Mouse (Mus musculus): ENCODE data around the gene Dlg4. TPM values are rescaled to one million over a fixed set of nuclear protein-coding genes. Genes with fewer than 3 reads are reported as not detected.

The Dlg4 gene
- total and polyA plus RNA-seq, 3 experiments = 6.8 to 15.3 (median 7.3) TPM

GRCm38 (mm10) chr11:70042309-70043085, 25.8 kb downstream of the Dlg4 start:
- peaks cover 0 to 52% of the 10 kb centered on the region in 2 experiments for H3K36me3 ChIP-seq (replicated peaks in 1 of 2; ENCODE audit: control insufficient read depth in 1 of 2, insufficient read depth in 1 of 2, low read length in 1 of 2)
- dilution Hi-C loops (cut with MboI; ENCODE audit: extremely low pct_ligation_motif_present, extremely low pct_unique_long_range_greater_than_20kb, low sequenced_read_pairs) = no loop called here

DNA sequence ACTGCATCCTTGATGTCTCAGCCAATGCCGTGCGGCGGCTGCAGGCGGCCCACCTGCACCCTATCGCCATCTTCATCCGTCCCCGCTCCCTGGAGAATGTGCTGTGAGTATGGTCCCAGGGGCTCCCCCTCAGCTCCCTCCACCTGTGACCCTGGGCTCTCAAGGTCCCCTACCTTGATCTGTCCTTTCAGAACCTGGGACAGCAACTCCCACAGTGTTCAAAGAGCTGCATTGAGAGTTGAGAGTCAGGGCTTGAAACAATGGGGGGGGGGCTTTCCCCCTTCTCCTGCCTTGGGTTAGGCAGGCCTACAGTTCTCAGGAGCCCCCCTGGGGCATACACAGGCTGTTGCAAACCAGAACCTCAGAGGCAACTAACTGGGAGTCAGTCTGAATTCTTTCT, 26.9 kb downstream of the Dlg4 start:
- TF ChIP-seq POLR2AphosphoS2 (IDR thresholded peaks at IDR 0.05; ENCODE audit: low read depth, low read length) = no peak
- TF ChIP-seq ZMIZ1 (IDR thresholded peaks at IDR 0.05; ENCODE audit: low read depth, low read length) = no peak
- no peak for TF ChIP-seq ZKSCAN1 (IDR thresholded peaks at IDR 0.05; ENCODE audit: borderline replicate concordance, low read depth, low read length)
- TF ChIP-seq IRF4 (IDR thresholded peaks at IDR 0.05; ENCODE audit: low read depth, low read length) = no peak
- no peak for TF ChIP-seq MXI1 (IDR thresholded peaks at IDR 0.05; ENCODE audit: low read depth, low read length)
- no peak for TF ChIP-seq E2F4 (IDR thresholded peaks at IDR 0.05; ENCODE audit: insufficient replicate concordance, low read depth, low read length)
- no peak for TF ChIP-seq TCF12 (IDR thresholded peaks at IDR 0.05; ENCODE audit: low read depth, low read length)
- no peak for TF ChIP-seq JUN (IDR thresholded peaks at IDR 0.05; ENCODE audit: insufficient read depth, low read depth, low read length)
- no peak for TF ChIP-seq USF1 (IDR thresholded peaks at IDR 0.05; ENCODE audit: low read depth, low read length)
- TF ChIP-seq CTCF (conservative IDR thresholded peaks at IDR 0.05 in 1 of 2, IDR thresholded peaks at IDR 0.05 in 1 of 2; ENCODE audit: low read depth in 2 of 2, low read length in 2 of 2) = no peak
- TF ChIP-seq MEF2A (IDR thresholded peaks at IDR 0.05; ENCODE audit: borderline replicate concordance, low read depth, low read length) = no peak
- no peak for TF ChIP-seq RAD21 (IDR thresholded peaks at IDR 0.05; ENCODE audit: low read depth, low read length)
- TF ChIP-seq ELF1 (IDR thresholded peaks at IDR 0.05; ENCODE audit: low read depth, low read length) = no peak
- Histone ChIP-seq H3K4me3 (replicated peaks in 1 of 3; ENCODE audit: low read depth in 2 of 3, low read length in 2 of 3, poor library complexity in 1 of 3) (no peak overlapping the region), H3K4me2 (ENCODE audit: insufficient read depth, low read depth, poor library complexity, severe bottlenecking) (no peak overlapping the region), H3K36me3 (replicated peaks in 1 of 2; ENCODE audit: control insufficient read depth in 1 of 2, insufficient read depth in 1 of 2, low read length in 1 of 2) (peaks cover 0 to 52% of the 10 kb centered on the region in 2 experiments), H3K27me3 (replicated peaks) (no peaks in the 10 kb centered on the region), H3K4me1 (ENCODE audit: control insufficient read depth in 1 of 2, insufficient read depth in 2 of 2) (0 out of 4 replicates have a peak, but pooled peaks cover 0 to under 1% of the 10 kb centered on the region in 2 experiments), H3K9ac (ENCODE audit: insufficient read depth, low read depth) (no peak overlapping the region), H3K9me3 (replicated peaks; ENCODE audit: low read length) (no peaks in the 10 kb centered on the region), H3K27ac (ENCODE audit: insufficient read depth, low read depth) (no peak overlapping the region), H3K79me2 (replicated peaks; ENCODE audit: control insufficient read depth, extremely low read depth, insufficient read depth, poor library complexity, severe bottlenecking) (no peaks in the 10 kb centered on the region)
- DNase-seq (ENCODE audit: extremely low read depth) = no peak
- in situ Hi-C loops (cut with MboI; ENCODE audit: low pct_ligation_motif_present, low pct_unique_long_range_greater_than_20kb, low sequenced_read_pairs) (no loop called here), dilution Hi-C loops (cut with MboI; ENCODE audit: extremely low pct_ligation_motif_present, extremely low pct_unique_long_range_greater_than_20kb, low sequenced_read_pairs) (no loop called here)

More at GRCm38 (mm10) chr11:70042309-70043085, 25.8 kb downstream of the Dlg4 start:
- Histone ChIP-seq H3K4me1 (ENCODE audit: control insufficient read depth in 1 of 2, insufficient read depth in 2 of 2) (peaks cover 8 to 12% of the 10 kb centered on the region in 2 experiments), H3K27me3 (replicated peaks) (no peaks in the 10 kb centered on the region), H3K4me3 (replicated peaks in 1 of 3; ENCODE audit: low read depth in 2 of 3, low read length in 2 of 3, poor library complexity in 1 of 3) (no peak overlapping the region), H3K4me2 (ENCODE audit: insufficient read depth, low read depth, poor library complexity, severe bottlenecking) (no peak overlapping the region), H3K9me3 (replicated peaks; ENCODE audit: low read length) (no peaks in the 10 kb centered on the region), H3K9ac (ENCODE audit: insufficient read depth, low read depth) (no peak overlapping the region), H3K79me2 (replicated peaks; ENCODE audit: control insufficient read depth, extremely low read depth, insufficient read depth, poor library complexity, severe bottlenecking) (no peaks in the 10 kb centered on the region), H3K27ac (ENCODE audit: insufficient read depth, low read depth) (no peak overlapping the region)
- no peak for DNase-seq (ENCODE audit: extremely low read depth)
- TF ChIP-seq MXI1 (IDR thresholded peaks at IDR 0.05; ENCODE audit: low read depth, low read length) = no peak
- no peak for TF ChIP-seq SIN3A (IDR thresholded peaks at IDR 0.05; ENCODE audit: low read length)
- TF ChIP-seq KAT2A (IDR thresholded peaks at IDR 0.05; ENCODE audit: insufficient replicate concordance, low read length) = no peak
- TF ChIP-seq CHD2 (IDR thresholded peaks at IDR 0.05; ENCODE audit: low read length) = no peak
- TF ChIP-seq USF2 (conservative IDR thresholded peaks at IDR 0.05; ENCODE audit: low read depth, low read length) = no peak
- TF ChIP-seq SMC3 (IDR thresholded peaks at IDR 0.05; ENCODE audit: low read depth, low read length) = no peak
- no peak for TF ChIP-seq MAFK (IDR thresholded peaks at IDR 0.05; ENCODE audit: insufficient replicate concordance, low read length)
- in situ Hi-C loops (cut with MboI; ENCODE audit: low pct_ligation_motif_present, low pct_unique_long_range_greater_than_20kb, low sequenced_read_pairs) = no loop called here

Measured in CH12.LX (cell line).